ENCODE assay signal across 22 mouse cellular contexts in genomic region chr3:145476634-145477033, GRCm38 (mm10).
"Had no signal": no experiment of that assay in that cellular context is flagged by ENCODE, and none has a peak within 500 bp of the region (broad histone marks: within the 10 kb centered on the region; RNA-seq: fewer than 3 reads in every experiment).

No protein-coding gene starts in this region.

- H3K4me1 ChIP-seq: hindbrain, embryonic 12.5 days; intestine, embryonic 15.5 days; limb, embryonic 10.5 days; limb, embryonic 12.5 days; liver, embryonic 13.5 days; liver, embryonic 15.5 days had no signal

- DNase-seq: gastrocnemius, postnatal 10 days; gastrocnemius, postnatal 36 days; heart, postnatal 10 days; heart, postnatal 36 days; kidney, adult 18-20 months; kidney, adult 8-10 months; kidney, postnatal 10 days; kidney, postnatal 25 days; kidney, postnatal 4 days; liver; liver, embryonic 13.5 days had no signal

- H3K27ac ChIP-seq: heart, embryonic 10.5 days; hindbrain, embryonic 12.5 days; hindbrain, embryonic 14.5 days; intestine, embryonic 15.5 days; layer of hippocampus, adult 2 months; left cerebral cortex, adult 2 months; limb, embryonic 10.5 days; limb, embryonic 12.5 days; liver, embryonic 13.5 days; liver, embryonic 15.5 days had no signal

- H3K36me3 ChIP-seq: heart, embryonic 10.5 days; heart, embryonic 12.5 days; hindbrain, embryonic 12.5 days; intestine, embryonic 15.5 days; limb, embryonic 10.5 days; limb, embryonic 12.5 days; liver, embryonic 13.5 days; liver, embryonic 15.5 days had no signal

- H3K4me3 ChIP-seq: heart, embryonic 10.5 days; heart, embryonic 12.5 days; hindbrain, embryonic 12.5 days; intestine, embryonic 15.5 days; layer of hippocampus, adult 2 months; left cerebral cortex, adult 2 months; limb, embryonic 10.5 days; limb, embryonic 12.5 days; liver, embryonic 13.5 days; liver, embryonic 15.5 days had no signal

- H3K4me2 ChIP-seq: heart, embryonic 12.5 days; hindbrain, embryonic 12.5 days; hindbrain, embryonic 14.5 days; intestine, embryonic 15.5 days; limb, embryonic 12.5 days; liver, embryonic 11.5 days; liver, embryonic 13.5 days; liver, embryonic 15.5 days had no signal

- H3K27me3 ChIP-seq: heart, embryonic 12.5 days; hindbrain, embryonic 12.5 days; intestine, embryonic 15.5 days; limb, embryonic 12.5 days; liver, embryonic 13.5 days; liver, embryonic 15.5 days had no signal

- H3K9me3 ChIP-seq: heart, embryonic 10.5 days; heart, embryonic 12.5 days; hindbrain, embryonic 12.5 days; intestine, embryonic 15.5 days; limb, embryonic 10.5 days; limb, embryonic 12.5 days; liver, embryonic 13.5 days; liver, embryonic 15.5 days had no signal

- H3K9ac ChIP-seq: heart, embryonic 12.5 days; hindbrain, embryonic 12.5 days; hindbrain, embryonic 14.5 days; intestine, embryonic 15.5 days; limb, embryonic 12.5 days; liver, embryonic 13.5 days; liver, embryonic 15.5 days had no signal
